In genomic region chr4:84876347-84876746, GRCm38 (mm10) we compare ENCODE assay signal across 9 mouse cellular contexts. TPM values are rescaled to one million over a fixed set of nuclear protein-coding genes. Genes with fewer than 3 reads are reported as not detected.
DNase-seq lines count a peak whose midpoint lies in the region; ATAC-seq and TF ChIP-seq lines count a peak whose summit lies in the region.
"Had no signal": no experiment of that assay in that cellular context is flagged by ENCODE, and none has a peak within 500 bp of the region (broad histone marks: within the 10 kb centered on the region; RNA-seq: fewer than 3 reads in every experiment).

No protein-coding gene starts in this region.

- no peaks in the 10 kb centered on the region for H3K36me3 ChIP-seq in kidney, adult 2 months (ENCODE audit: control insufficient read depth, insufficient read depth, low read length)
- H3K36me3 ChIP-seq in kidney, embryonic 16.5 days (ENCODE audit: insufficient read depth, low read length) = no peaks in the 10 kb centered on the region
- no peaks in the 10 kb centered on the region for H3K36me3 ChIP-seq in intestine, embryonic 16.5 days (ENCODE audit: control insufficient read depth, insufficient read depth, low read length)

- H3K27ac ChIP-seq in kidney, adult 2 months (ENCODE audit: insufficient read depth, low read depth, low read length) = no peak overlapping the region
- no peak overlapping the region for H3K27ac ChIP-seq in kidney, embryonic 16.5 days (ENCODE audit: low read length)
- no peak overlapping the region for H3K27ac ChIP-seq in intestine, embryonic 16.5 days (ENCODE audit: low read length)

- H3K9ac ChIP-seq in kidney, embryonic 16.5 days (replicated peaks; ENCODE audit: low read length) = no peak overlapping the region
- H3K9ac ChIP-seq in intestine, embryonic 16.5 days (ENCODE audit: low read depth, low read length) = no peak overlapping the region

- no peaks in the 10 kb centered on the region for H3K4me1 ChIP-seq in kidney, adult 2 months (ENCODE audit: control insufficient read depth, insufficient read depth, low read length)
- H3K4me1 ChIP-seq in kidney, embryonic 16.5 days (ENCODE audit: insufficient read depth, low read length) = no peaks in the 10 kb centered on the region
- H3K4me1 ChIP-seq in lung, adult 2 months (ENCODE audit: control insufficient read depth, insufficient read depth, low read length) = no peaks in the 10 kb centered on the region
- H3K4me1 ChIP-seq in intestine, embryonic 16.5 days (ENCODE audit: control insufficient read depth, insufficient read depth, low read length) = no peaks in the 10 kb centered on the region

- H3K4me2 ChIP-seq in kidney, embryonic 16.5 days (replicated peaks; ENCODE audit: low read depth, low read length) = no peak overlapping the region
- H3K4me2 ChIP-seq in intestine, embryonic 16.5 days (ENCODE audit: low read depth, low read length) = no peak overlapping the region

- TF ChIP-seq CTCF in kidney, adult 2 months (conservative IDR thresholded peaks at IDR 0.05; ENCODE audit: insufficient read depth, insufficient read length, low read depth, low read length) = 0 out of 2 replicates have a peak, but pooled peaks have one; percentile 10
- TF ChIP-seq CTCF in lung, adult 2 months (IDR thresholded peaks at IDR 0.05; ENCODE audit: insufficient read depth, low read length) = no peak

- TF ChIP-seq POLR2A in kidney, adult 2 months (IDR thresholded peaks at IDR 0.05; ENCODE audit: low read depth, low read length) = no peak
- TF ChIP-seq POLR2A in lung, adult 2 months (IDR thresholded peaks at IDR 0.05; ENCODE audit: borderline replicate concordance, extremely low read depth, low read depth, low read length) = no peak

- 27% methylated on average over 3 of the region's 3 CpGs for WGBS in kidney, adult 2 months
- 37% methylated on average over 3 of the region's 3 CpGs for WGBS in kidney, embryonic 16.5 days
- 22% methylated on average over 3 of the region's 3 CpGs for WGBS in lung, adult 2 months
- WGBS in intestine, embryonic 16.5 days = 21% methylated on average over 3 of the region's 3 CpGs

- peaks cover under 1% of the 10 kb centered on the region for H3K9me3 ChIP-seq in kidney, embryonic 16.5 days (ENCODE audit: low read length)
- H3K9me3 ChIP-seq in intestine, embryonic 16.5 days (ENCODE audit: control insufficient read depth, low read length) = no peaks in the 10 kb centered on the region

- intact Hi-C loops in heart, postnatal 10 days (cut with DNase I) = loop anchor here (1.0 kb wide), 1 partner anchor 220 kb away; no protein-coding TSS in a partner anchor

- no peak for ATAC-seq in kidney, embryonic 16.5 days (ENCODE audit: low FRiP score, low TSS enrichment)
- no peak for ATAC-seq in intestine, embryonic 16.5 days

- no peak overlapping the region for H3K4me3 ChIP-seq in kidney, adult 2 months (ENCODE audit: insufficient read depth, low read depth, low read length)
- H3K4me3 ChIP-seq in kidney, embryonic 16.5 days (ENCODE audit: low read length) = no peak overlapping the region
- H3K4me3 ChIP-seq in lung, adult 2 months (replicated peaks; ENCODE audit: extremely low read depth, low read depth, low read length) = no peak overlapping the region
- no peak overlapping the region for H3K4me3 ChIP-seq in intestine, embryonic 16.5 days (ENCODE audit: low read length)
- H3K4me3 ChIP-seq: myocyte had no signal

- peak; percentile 68 for DNase-seq in kidney, adult 2 months
- DNase-seq in MN1 (ENCODE audit: low spot score) = peak; percentile 19
- DNase-seq in cerebellum, adult 18-20 months = peak; percentile 49 to 63
- DNase-seq in heart, postnatal 10 days = peak; percentile 63 to 69
- peak; percentile 23 for DNase-seq in lung, adult 2 months
- peak; percentile 24 for DNase-seq in telencephalon, adult 2 months (ENCODE audit: low read depth, low spot score)

- H3K27me3 ChIP-seq in kidney, adult 2 months (replicated peaks; ENCODE audit: control insufficient read depth, insufficient read depth, low read length) = no peaks in the 10 kb centered on the region
- no peaks in the 10 kb centered on the region for H3K27me3 ChIP-seq in kidney, embryonic 16.5 days (ENCODE audit: insufficient read depth, low read length)
- no peaks in the 10 kb centered on the region for H3K27me3 ChIP-seq in intestine, embryonic 16.5 days (replicated peaks; ENCODE audit: control insufficient read depth, insufficient read depth, low read length)

RNA-seq across cellular contexts. Expression of gene Cntln, which starts 7.8 kb away (rescaled TPM):
- polyA plus RNA-seq in kidney, adult 2 months (2012; rRNA removed) = 1.4 and 1.9 TPM in 2 replicates
- 9.1 and 9.8 TPM in 2 replicates for polyA plus RNA-seq in kidney, embryonic 16.5 days (2015; fragmentation: Nextera tagmentation; extraction: Ambion mirVana)
- 1 to 10 TPM; 7.0 to 7.2 TPM for total RNA-seq in heart, postnatal 10 days (2021)
- 3.2 TPM in 2 replicates for polyA plus RNA-seq in lung, adult 2 months (2012; rRNA removed)
- 4.5 and 5.2 TPM in 2 replicates for polyA plus RNA-seq in intestine, embryonic 16.5 days (2015; fragmentation: Nextera tagmentation; extraction: Ambion mirVana)
